20 mouse cellular contexts compared by ENCODE assay signal in the genomic region with DNA sequence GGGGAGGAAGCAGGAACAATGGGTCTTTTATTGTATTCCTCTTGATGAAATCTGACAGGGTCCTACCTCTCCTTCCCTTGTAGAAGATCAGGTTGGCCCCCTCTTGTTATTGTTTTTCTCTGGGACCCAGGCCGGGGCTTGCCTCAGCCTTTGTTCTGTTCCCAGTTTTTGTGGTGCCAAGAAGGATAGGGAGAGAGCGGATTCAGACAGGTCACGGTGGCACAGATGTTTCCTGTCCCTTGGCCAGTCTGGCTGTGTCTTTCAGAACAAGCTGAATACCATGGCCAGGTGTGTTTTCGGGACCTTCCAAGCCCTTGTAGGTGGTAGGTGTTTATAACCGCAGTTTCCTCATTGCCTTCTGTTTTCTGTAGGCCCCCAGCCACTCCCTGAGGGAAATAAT. TPM values are rescaled to one million over a fixed set of nuclear protein-coding genes. Genes with fewer than 3 reads are reported as not detected.
DNase-seq lines count a peak whose midpoint lies in the region; ATAC-seq and TF ChIP-seq lines count a peak whose summit lies in the region.
"Had no signal": no experiment of that assay in that cellular context is flagged by ENCODE, and none has a peak within 500 bp of the region (broad histone marks: within the 10 kb centered on the region; RNA-seq: fewer than 3 reads in every experiment).

No protein-coding gene starts in this region.

- no peak overlapping the region for H3K4me2 ChIP-seq in kidney, postnatal 0 days (ENCODE audit: low read length)
- no peak overlapping the region for H3K4me2 ChIP-seq in neural tube, embryonic 11.5 days (ENCODE audit: low read depth)
- no peak overlapping the region for H3K4me2 ChIP-seq in neural tube, embryonic 15.5 days
- H3K4me2 ChIP-seq: embryonic facial prominence, embryonic 13.5 days; hindbrain, embryonic 12.5 days; limb, embryonic 12.5 days; liver, embryonic 15.5 days had no signal

- H3K4me1 ChIP-seq in kidney, postnatal 0 days (replicated peaks; ENCODE audit: insufficient read depth, low read length): no peaks in the 10 kb centered on the region
- H3K4me1 ChIP-seq in neural tube, embryonic 11.5 days (ENCODE audit: control insufficient read depth, insufficient read depth, low read length): no peaks in the 10 kb centered on the region
- no peaks in the 10 kb centered on the region for H3K4me1 ChIP-seq in neural tube, embryonic 15.5 days
- H3K4me1 ChIP-seq: embryonic facial prominence, embryonic 13.5 days; liver, embryonic 15.5 days had no signal

- no peak for ATAC-seq in kidney, postnatal 0 days (replicated peaks; ENCODE audit: low FRiP score, low read depth)
- no peak for ATAC-seq in neural tube, embryonic 11.5 days (ENCODE audit: insufficient read depth, low FRiP score, low TSS enrichment)
- ATAC-seq in neural tube, embryonic 15.5 days (ENCODE audit: low FRiP score): no peak
- ATAC-seq: midbrain, embryonic 16.5 days; Patski had no signal

- no peaks in the 10 kb centered on the region for H3K9me3 ChIP-seq in kidney, postnatal 0 days (replicated peaks; ENCODE audit: low read length)
- H3K9me3 ChIP-seq in neural tube, embryonic 11.5 days (ENCODE audit: control insufficient read depth, low read length): no peaks in the 10 kb centered on the region
- no peaks in the 10 kb centered on the region for H3K9me3 ChIP-seq in neural tube, embryonic 15.5 days (replicated peaks)
- H3K9me3 ChIP-seq: embryonic facial prominence, embryonic 13.5 days; forebrain, embryonic 10.5 days; hindbrain, embryonic 12.5 days; limb, embryonic 12.5 days; liver, embryonic 15.5 days had no signal

- WGBS in kidney, postnatal 0 days: 41% methylated on average over 5 of the region's 5 CpGs
- WGBS in neural tube, embryonic 11.5 days: 45% methylated on average over 5 of the region's 5 CpGs
- WGBS in neural tube, embryonic 15.5 days: 46% methylated on average over 5 of the region's 5 CpGs

- no peaks in the 10 kb centered on the region for H3K36me3 ChIP-seq in kidney, postnatal 0 days (ENCODE audit: insufficient read depth, low read length)
- H3K36me3 ChIP-seq in neural tube, embryonic 11.5 days (ENCODE audit: control insufficient read depth, insufficient read depth, low read length): no peaks in the 10 kb centered on the region
- no peaks in the 10 kb centered on the region for H3K36me3 ChIP-seq in neural tube, embryonic 15.5 days
- H3K36me3 ChIP-seq: embryonic facial prominence, embryonic 13.5 days; forebrain, embryonic 10.5 days; hindbrain, embryonic 12.5 days; limb, embryonic 12.5 days; liver, embryonic 15.5 days had no signal

- no peak overlapping the region for H3K9ac ChIP-seq in kidney, postnatal 0 days (ENCODE audit: low read depth, low read length)
- H3K9ac ChIP-seq in neural tube, embryonic 11.5 days (ENCODE audit: low read length): no peak overlapping the region
- H3K9ac ChIP-seq in neural tube, embryonic 15.5 days (replicated peaks): no peak overlapping the region
- H3K9ac ChIP-seq: embryonic facial prominence, embryonic 13.5 days; hindbrain, embryonic 12.5 days; limb, embryonic 12.5 days; liver, embryonic 15.5 days had no signal

- no peak for TF ChIP-seq CTCF in kidney, postnatal 0 days (IDR thresholded peaks at IDR 0.05; ENCODE audit: low read depth)

- no peak overlapping the region for H3K27ac ChIP-seq in kidney, postnatal 0 days
- H3K27ac ChIP-seq in neural tube, embryonic 11.5 days (ENCODE audit: low read depth, low read length): no peak overlapping the region
- no peak overlapping the region for H3K27ac ChIP-seq in neural tube, embryonic 15.5 days (replicated peaks)
- H3K27ac ChIP-seq: embryonic facial prominence, embryonic 13.5 days; forebrain, embryonic 10.5 days; hindbrain, embryonic 12.5 days; limb, embryonic 12.5 days; liver, embryonic 15.5 days had no signal

- no peaks in the 10 kb centered on the region for H3K27me3 ChIP-seq in kidney, postnatal 0 days (ENCODE audit: insufficient read depth, low read length)
- H3K27me3 ChIP-seq in neural tube, embryonic 11.5 days (ENCODE audit: control insufficient read depth, insufficient read depth, low read length): no peaks in the 10 kb centered on the region
- no peaks in the 10 kb centered on the region for H3K27me3 ChIP-seq in neural tube, embryonic 15.5 days (replicated peaks)
- H3K27me3 ChIP-seq: embryonic facial prominence, embryonic 13.5 days; hindbrain, embryonic 12.5 days; limb, embryonic 12.5 days; liver, embryonic 15.5 days had no signal

- DNase-seq in embryo, embryonic 10.5 days (ENCODE audit: low spot score): peak; percentile 11
- DNase-seq in embryo, embryonic 10 days (ENCODE audit: low spot score): no peak
- DNase-seq in kidney, postnatal 0 days (ENCODE audit: low spot score): peak; percentile 20
- DNase-seq in kidney, adult 11 months: no peak
- DNase-seq in neural tube, embryonic 11.5 days (ENCODE audit: low spot score): peak; percentile 10
- no peak for DNase-seq in urinary bladder, postnatal 4 days (ENCODE audit: low spot score in 2 of 2)
- DNase-seq in cerebellum, postnatal 10 days: no peak
- DNase-seq: cerebellum, postnatal 25 days; gastrocnemius, postnatal 36 days; right cerebral cortex, postnatal 4 days had no signal

- no peak overlapping the region for H3K4me3 ChIP-seq in kidney, postnatal 0 days (replicated peaks; ENCODE audit: low read depth, low read length)
- H3K4me3 ChIP-seq in neural tube, embryonic 11.5 days (ENCODE audit: low read depth, low read length): no peak overlapping the region
- no peak overlapping the region for H3K4me3 ChIP-seq in neural tube, embryonic 15.5 days (replicated peaks)
- H3K4me3 ChIP-seq: embryonic facial prominence, embryonic 13.5 days; forebrain, embryonic 10.5 days; hindbrain, embryonic 12.5 days; limb, embryonic 12.5 days; liver, embryonic 15.5 days had no signal

RNA-seq across cellular contexts. Expression of a gene that starts 14.0 kb away (rescaled TPM):
- not detected in 2 replicates for polyA plus RNA-seq in kidney, postnatal 0 days (2015; fragmentation: Nextera tagmentation; extraction: Ambion mirVana)
- polyA plus RNA-seq in neural tube, embryonic 11.5 days (2014; fragmentation: Nextera tagmentation; extraction: Ambion mirVana): not detected in 2 replicates
- not detected in 2 replicates for polyA plus RNA-seq in neural tube, embryonic 15.5 days (2015; fragmentation: Nextera tagmentation; extraction: Ambion mirVana)
- polyA plus RNA-seq: embryonic facial prominence, embryonic 13.5 days; forebrain, embryonic 10.5 days; frontal cortex, adult 2 months; heart, embryonic 14.5 days; hindbrain, embryonic 12.5 days; limb, embryonic 12.5 days; liver, embryonic 15.5 days; midbrain, embryonic 16.5 days; Patski had no signal

RNA-seq across cellular contexts. Expression of a gene that starts 38.9 kb away (rescaled TPM):
- 0.15 and 0.36 TPM in 2 replicates for polyA plus RNA-seq in kidney, postnatal 0 days (2015; fragmentation: Nextera tagmentation; extraction: Ambion mirVana)
- polyA plus RNA-seq in neural tube, embryonic 11.5 days (2014; fragmentation: Nextera tagmentation; extraction: Ambion mirVana): 0.18 and 0.41 TPM in 2 replicates
- polyA plus RNA-seq in neural tube, embryonic 15.5 days (2015; fragmentation: Nextera tagmentation; extraction: Ambion mirVana): 29.3 and 31.5 TPM in 2 replicates

Comparison
In these comparisons a context has a peak if more than half of its experiments do, and no peak if none do; other contexts are left out.
1. DNase-seq: peak in embryo, embryonic 10.5 days (single experiment), kidney, postnatal 0 days (single experiment) and neural tube, embryonic 11.5 days (single experiment); none in embryo, embryonic 10 days (single experiment), kidney, adult 11 months (single experiment), urinary bladder, postnatal 4 days (0 of 2) and cerebellum, postnatal 10 days (0 of 2).
2. RNA of a gene that starts 38.9 kb away (polyA plus RNA-seq): 29.3 to 31.5 TPM in neural tube, embryonic 15.5 days; 0.18 to 0.41 TPM in neural tube, embryonic 11.5 days and 0.15 to 0.36 TPM in kidney, postnatal 0 days; every median in the first group is over 10 times any median in the second.